Mouse (Mus musculus) cerebellum, adult 11-12 months (tissue): Measurements from ENCODE around the gene Herc3.

Source experiments
- DNase-seq: peaks from one replicate; pipeline ENCODE4 v3.0.0; 2022

Gene Herc3

GRCm38 (mm10) chr6:58922511-58922910, 91.2 kb downstream of the Herc3 start:
- DNase-seq = no peak

GRCm38 (mm10) chr6:58927881-58928280, 96.6 kb downstream of the Herc3 start:
- DNase-seq = peak; percentile 85

GRCm38 (mm10) chr6:58929911-58930431, 98.7 kb downstream of the Herc3 start:
- DNase-seq = peak; percentile 43

- no peak for DNase-seq
These were observed 99.9 kb downstream of the Herc3 start for GRCm38 (mm10) chr6:58931149-58931548.

GRCm38 (mm10) chr6:58932515-58933188, 101.4 kb downstream of the Herc3 start:
- DNase-seq = no peak

- peak; percentile 71 for DNase-seq
These were observed 102.1 kb downstream of the Herc3 start for GRCm38 (mm10) chr6:58933189-58933913.

GRCm38 (mm10) chr6:58934144-58934543, 102.9 kb downstream of the Herc3 start:
- DNase-seq = no peak

- no peak for DNase-seq
These were observed 106.5 kb downstream of the Herc3 start for GRCm38 (mm10) chr6:58937726-58938125.

- DNase-seq = no peak
These were observed 111.0 kb downstream of the Herc3 start for GRCm38 (mm10) chr6:58942276-58942675.

GRCm38 (mm10) chr6:58943958-58944357, 112.7 kb downstream of the Herc3 start:
- no peak for DNase-seq

- no peak for DNase-seq
These were observed 115.0 kb downstream of the Herc3 start for GRCm38 (mm10) chr6:58946246-58946645.

GRCm38 (mm10) chr6:58946840-58947239, 115.6 kb downstream of the Herc3 start:
- DNase-seq = no peak

- DNase-seq = no peak
These were observed 119.1 kb downstream of the Herc3 start for GRCm38 (mm10) chr6:58950410-58950809.

GRCm38 (mm10) chr6:58951128-58951992, 120.1 kb downstream of the Herc3 start:
- DNase-seq = no peak

GRCm38 (mm10) chr6:58960523-58960922, 129.3 kb downstream of the Herc3 start:
- no peak for DNase-seq

GRCm38 (mm10) chr6:58962691-58963090, 131.4 kb downstream of the Herc3 start:
- peak; percentile 50 for DNase-seq

- DNase-seq = peak; percentile 22
These were observed 132.8 kb downstream of the Herc3 start for GRCm38 (mm10) chr6:58964091-58964490.

- peak; percentile 33 for DNase-seq
These were observed 133.3 kb downstream of the Herc3 start for GRCm38 (mm10) chr6:58964565-58964964.

- DNase-seq = peak; percentile 76
These were observed 134.0 kb downstream of the Herc3 start for GRCm38 (mm10) chr6:58965071-58965831.

GRCm38 (mm10) chr6:58968272-58968671, 137.0 kb downstream of the Herc3 start:
- DNase-seq = peak; percentile 50
